Mouse (Mus musculus) hindbrain, embryonic 13.5 days (tissue): ENCODE data around the gene Olfr101. TPM values are rescaled to one million over a fixed set of nuclear protein-coding genes. Genes with fewer than 3 reads are reported as not detected.

Experiments used
- ATAC-seq: fragments of 200-750 bp; cut with Nextera tagmentation; 2 replicates; pipeline ENCODE4 v1.8.0; 2017; ENCODE audit warnings: moderate TSS enrichment; ENCODE audit not compliant: low FRiP score
- H3K27ac ChIP-seq: fragments of 300-500 bp; sonication (generic); 2 replicates; pipeline ENCODE4 v1.5.1; 2015; ENCODE audit warnings: inconsistent platforms, mild to moderate bottlenecking, moderate library complexity
- H3K27me3 ChIP-seq: fragments of 300-500 bp; sonication (generic); 2 replicates; pipeline ENCODE4 v1.6.1; 2015; ENCODE audit warnings: mild to moderate bottlenecking, inconsistent platforms
- H3K36me3 ChIP-seq: fragments of 300-500 bp; sonication (generic); 2 replicates; pipeline ENCODE4 v1.6.1; 2015; ENCODE audit warnings: mild to moderate bottlenecking, inconsistent platforms
- H3K4me1 ChIP-seq: fragments of 300-500 bp; sonication (generic); replicated peaks from 2 replicates; pipeline ENCODE4 v1.6.1; 2015; ENCODE audit warnings: inconsistent platforms
- H3K4me2 ChIP-seq: fragments of 300-500 bp; sonication (generic); 2 replicates; pipeline ENCODE4 v1.6.1; 2015; ENCODE audit warnings: inconsistent platforms, mild to moderate bottlenecking, moderate library complexity
- H3K4me3 ChIP-seq: fragments of 300-500 bp; sonication (generic); 2 replicates; pipeline ENCODE4 v1.5.1; 2015; ENCODE audit warnings: mild to moderate bottlenecking, inconsistent platforms
- H3K9ac ChIP-seq: fragments of 300-500 bp; sonication (generic); 2 replicates; pipeline ENCODE4 v1.6.1; 2015; ENCODE audit warnings: mild to moderate bottlenecking, inconsistent platforms
- H3K9me3 ChIP-seq: fragments of 300-500 bp; sonication (generic); 2 replicates; pipeline ENCODE4 v1.6.1; 2016; ENCODE audit warnings: inconsistent platforms
- WGBS: fragments of 180-500 bp; shearing (Covaris S2); methylation state at CpG from one replicate; pipeline ENCODE4 v1.1.7; 2015; 5-methylcytosine and 5-hydroxymethylcytosine counted together
- polyA plus RNA-seq: library from polyadenylated mRNA; unstranded; fragments of >200 nt; fragmentation: Nextera tagmentation; extraction: Ambion mirVana; gene quantifications from 2 replicates; pipeline ENCODE4 v1.2.1, GENCODE M21; 2015

Gene Olfr101
- polyA plus RNA-seq, result not detected in 2 replicates

DNA sequence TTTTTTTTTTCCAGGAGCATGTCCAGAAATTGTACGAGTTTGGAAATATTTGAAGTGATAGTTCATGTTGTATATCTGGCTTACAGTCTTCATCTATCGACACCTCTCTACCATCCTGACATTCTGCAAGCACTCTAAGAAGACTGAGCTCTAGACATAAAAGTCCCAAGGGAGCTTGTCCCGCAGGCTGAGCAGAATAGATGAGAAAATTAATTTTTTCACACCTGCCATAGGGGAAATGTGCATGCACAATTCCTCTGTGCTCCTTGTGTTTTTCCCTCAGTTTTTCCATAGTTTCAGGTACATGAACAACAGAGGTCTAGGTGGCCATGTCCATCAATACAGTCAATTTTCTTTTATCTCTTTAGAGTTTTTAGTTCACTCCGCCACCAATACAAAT, at the start of gene Olfr101:
Gene Olfr101 (minus strand): TSS at position 101 of the 400 bp plus-strand sequence.
- H3K4me2 ChIP-seq, result no peak within 1 kb of the TSS
- H3K36me3 ChIP-seq, result no peaks in the 10 kb centered on the region
- no peak for ATAC-seq
- no peaks in the 10 kb centered on the region for H3K27me3 ChIP-seq
- H3K9ac ChIP-seq, result no peak within 1 kb of the TSS
- 81% methylated on average over 4 of the region's 4 CpGs for WGBS
- H3K4me1 ChIP-seq, result no peaks in the 10 kb centered on the region
- no peak within 1 kb of the TSS for H3K4me3 ChIP-seq
- H3K27ac ChIP-seq, result no peak within 1 kb of the TSS
- H3K9me3 ChIP-seq, result no peaks in the 10 kb centered on the region

DNA sequence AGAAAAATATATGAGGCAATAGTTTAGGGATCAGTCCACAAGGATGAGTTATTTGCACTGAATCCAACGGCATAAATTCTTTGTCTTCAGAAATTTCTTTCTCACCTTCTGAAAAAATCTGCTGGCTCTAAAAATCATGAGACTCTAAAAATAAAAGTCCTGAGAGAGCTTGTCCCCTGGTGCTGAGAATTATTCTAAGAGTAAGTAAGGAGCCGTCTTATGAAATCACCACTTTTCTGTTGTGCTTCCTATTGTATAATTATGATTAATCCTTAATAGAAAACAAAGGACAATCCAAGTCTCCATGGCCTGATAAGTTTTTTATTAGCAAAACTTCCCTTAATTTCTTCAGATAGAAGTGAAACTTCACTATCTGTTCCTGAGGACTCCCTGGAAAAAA, 35.5 kb upstream of the Olfr101 start, which contains the start of gene Olfr103:
Gene Olfr103 (minus strand): TSS at position 101 of the 400 bp plus-strand sequence.
- no peak within 1 kb of the TSS for H3K27ac ChIP-seq
- 89% methylated on average over 2 of the region's 2 CpGs for WGBS
- ATAC-seq, result no peak
- H3K9ac ChIP-seq, result no peak within 1 kb of the TSS
- H3K4me3 ChIP-seq, result no peak within 1 kb of the TSS
- H3K9me3 ChIP-seq, result no peaks in the 10 kb centered on the region
- no peaks in the 10 kb centered on the region for H3K27me3 ChIP-seq
- no peak within 1 kb of the TSS for H3K4me2 ChIP-seq
- H3K36me3 ChIP-seq, result no peaks in the 10 kb centered on the region
- H3K4me1 ChIP-seq, result no peaks in the 10 kb centered on the region

DNA sequence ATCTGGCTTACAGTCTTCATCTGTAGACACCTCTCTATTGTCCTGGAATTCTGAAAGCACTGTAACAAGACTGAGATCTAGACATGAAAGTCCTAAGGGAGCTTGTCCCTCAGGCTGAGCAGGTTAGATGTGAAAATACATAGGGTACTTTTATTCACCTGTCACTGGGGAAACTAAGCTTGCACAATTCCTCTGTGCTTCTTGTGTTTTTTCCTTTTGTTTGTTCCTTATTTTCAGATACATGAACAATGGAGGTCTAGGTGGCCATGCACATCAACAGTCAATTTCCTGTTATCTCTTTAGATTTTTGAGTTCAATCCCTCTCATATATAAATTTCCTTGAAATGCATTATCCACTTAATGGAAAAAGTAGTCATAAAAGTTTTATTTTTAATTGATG, 12.8 kb upstream of the Olfr101 start, which contains the start of gene Olfr102:
Gene Olfr102 (minus strand): TSS at position 101 of the 400 bp plus-strand sequence.
- Histone ChIP-seq H3K27ac (no peak within 1 kb of the TSS), H3K9ac (no peak within 1 kb of the TSS), H3K36me3 (no peaks in the 10 kb centered on the region), H3K4me1 (no peaks in the 10 kb centered on the region), H3K9me3 (no peaks in the 10 kb centered on the region), H3K27me3 (no peaks in the 10 kb centered on the region), H3K4me2 (no peak within 1 kb of the TSS), H3K4me3 (no peak within 1 kb of the TSS)
- ATAC-seq, result no peak

DNA sequence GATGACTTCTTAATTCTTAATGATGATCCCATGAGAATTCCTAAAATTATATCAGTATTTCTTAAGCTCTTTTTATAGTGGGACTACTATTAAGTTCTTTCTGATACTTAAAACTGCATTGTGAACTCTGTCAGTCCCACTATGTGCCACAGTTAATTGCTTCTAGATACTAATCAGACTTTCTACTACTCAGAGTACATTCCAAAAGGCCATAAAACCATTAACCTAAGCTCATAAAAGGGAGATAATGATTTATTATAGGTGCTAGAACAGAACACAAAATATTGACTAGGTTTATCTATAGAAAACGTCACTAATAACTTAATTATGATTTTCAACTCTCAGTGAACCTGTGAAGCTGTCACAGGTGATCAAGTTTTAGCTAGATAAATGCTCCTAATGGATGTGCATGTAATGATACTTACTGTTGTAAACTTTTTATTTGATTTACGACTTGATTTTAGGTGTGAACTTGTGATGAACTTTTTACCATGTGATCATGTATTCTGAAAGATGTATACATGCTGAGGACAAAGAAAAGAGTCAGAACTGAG, 6.1 kb upstream of the Olfr101 start:
- ATAC-seq, result no peak
- Histone ChIP-seq H3K9me3 (no peaks in the 10 kb centered on the region), H3K9ac (no peak overlapping the region), H3K4me2 (no peak overlapping the region), H3K27ac (no peak overlapping the region), H3K27me3 (no peaks in the 10 kb centered on the region), H3K36me3 (no peaks in the 10 kb centered on the region), H3K4me3 (no peak overlapping the region), H3K4me1 (no peaks in the 10 kb centered on the region)
- 53% methylated on average over 2 of the region's 2 CpGs for WGBS

DNA sequence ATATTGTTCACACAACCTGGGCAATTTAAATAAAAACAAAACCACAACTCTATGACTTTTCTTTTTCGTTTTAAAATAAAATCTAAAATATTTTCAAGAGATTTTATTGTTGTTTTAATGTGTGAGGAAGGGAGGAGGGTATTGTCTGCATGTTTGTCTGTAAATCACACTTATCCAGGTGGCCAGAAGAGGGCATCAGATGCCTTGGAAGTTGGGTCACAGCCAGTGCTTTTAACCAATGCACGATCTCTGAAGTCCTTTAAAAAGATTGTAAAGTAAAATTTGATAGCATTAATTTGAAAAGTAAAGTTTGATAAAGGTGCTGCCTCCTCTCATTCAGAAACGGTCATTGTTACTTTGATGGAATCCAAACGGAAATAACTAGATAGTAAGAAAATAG, 4.4 kb upstream of the Olfr101 start:
- no peaks in the 10 kb centered on the region for H3K9me3 ChIP-seq
- H3K4me3 ChIP-seq, result no peak overlapping the region
- H3K27me3 ChIP-seq, result no peaks in the 10 kb centered on the region
- no peaks in the 10 kb centered on the region for H3K4me1 ChIP-seq
- no peaks in the 10 kb centered on the region for H3K36me3 ChIP-seq
- no peak overlapping the region for H3K4me2 ChIP-seq
- no peak overlapping the region for H3K27ac ChIP-seq
- 50% methylated on average over 4 of the region's 4 CpGs for WGBS
- no peak overlapping the region for H3K9ac ChIP-seq
- ATAC-seq, result no peak

DNA sequence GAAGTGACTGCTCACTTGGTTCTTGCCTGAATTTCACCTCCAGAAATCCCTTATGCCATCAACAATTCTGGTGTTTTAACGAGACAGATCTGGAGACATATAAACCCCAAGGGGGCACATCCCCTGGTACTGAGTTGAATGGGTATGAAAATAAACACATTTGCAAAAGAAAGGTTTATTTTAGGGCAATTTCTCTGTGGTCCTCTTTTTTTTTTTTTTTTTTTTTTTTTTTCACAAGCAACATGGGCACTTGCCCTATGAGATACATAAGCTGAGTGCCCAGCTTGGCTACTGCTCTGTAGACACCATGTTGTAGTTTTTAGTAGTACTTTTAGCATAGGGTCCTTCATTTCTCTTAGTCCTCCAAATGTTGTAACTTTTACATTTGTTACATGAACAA, 20.8 kb downstream of the Olfr101 start, which contains the start of gene Olfr99:
Gene Olfr99 (minus strand): TSS at position 101 of the 400 bp plus-strand sequence.
- H3K27ac ChIP-seq, result no peak within 1 kb of the TSS
- H3K27me3 ChIP-seq, result no peaks in the 10 kb centered on the region
- no peak within 1 kb of the TSS for H3K4me3 ChIP-seq
- no peaks in the 10 kb centered on the region for H3K36me3 ChIP-seq
- no peaks in the 10 kb centered on the region for H3K9me3 ChIP-seq
- H3K4me2 ChIP-seq, result no peak within 1 kb of the TSS
- H3K4me1 ChIP-seq, result no peaks in the 10 kb centered on the region
- 84% methylated on average over 1 of the region's 1 CpGs for WGBS
- H3K9ac ChIP-seq, result no peak within 1 kb of the TSS
- no peak for ATAC-seq

DNA sequence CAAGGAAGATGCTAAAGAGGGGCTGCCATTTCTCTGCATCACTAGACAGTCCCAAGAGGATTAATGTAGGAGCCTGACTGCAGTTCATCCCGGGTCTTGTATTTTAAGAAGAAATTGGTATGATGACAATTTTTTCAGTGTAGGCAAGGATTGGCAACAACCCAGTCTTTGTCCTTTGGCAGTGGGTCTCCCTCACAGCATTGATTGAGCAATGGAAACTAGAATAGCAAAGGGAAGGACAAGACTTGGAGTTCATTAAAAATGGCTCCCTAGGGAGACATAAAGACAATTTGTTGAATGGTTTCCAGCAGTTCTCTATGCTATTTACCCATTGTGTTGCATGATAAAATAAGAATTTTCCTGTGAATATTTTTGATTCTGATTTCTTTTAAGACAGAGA, 23.8 kb downstream of the Olfr101 start:
- no peaks in the 10 kb centered on the region for H3K36me3 ChIP-seq
- ATAC-seq, result no peak
- no peak overlapping the region for H3K4me2 ChIP-seq
- no peaks in the 10 kb centered on the region for H3K27me3 ChIP-seq
- no peak overlapping the region for H3K9ac ChIP-seq
- H3K9me3 ChIP-seq, result no peaks in the 10 kb centered on the region
- H3K27ac ChIP-seq, result no peak overlapping the region
- no peaks in the 10 kb centered on the region for H3K4me1 ChIP-seq
- 81% methylated on average over 1 of the region's 1 CpGs for WGBS
- H3K4me3 ChIP-seq, result no peak overlapping the region

DNA sequence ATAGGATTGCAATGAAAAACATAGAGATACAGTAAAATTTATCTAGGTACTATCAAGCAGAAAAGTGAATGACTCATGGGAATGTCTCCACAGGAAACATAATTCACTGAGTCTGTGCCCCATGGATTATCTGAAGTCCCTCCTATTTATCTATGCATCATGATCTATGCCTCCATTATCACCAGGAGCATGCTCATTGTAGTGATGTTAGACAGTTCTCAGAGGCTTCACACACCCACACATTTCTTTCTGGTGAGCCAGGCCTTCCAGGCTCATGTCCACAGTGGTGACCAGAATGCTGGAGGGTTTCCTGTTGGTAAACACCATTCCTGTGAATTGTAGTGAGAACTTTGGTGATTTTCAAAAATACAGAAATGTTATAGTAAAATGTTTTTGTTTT, 27.5 kb downstream of the Olfr101 start:
- Histone ChIP-seq H3K4me1 (no peaks in the 10 kb centered on the region), H3K27ac (no peak overlapping the region), H3K9ac (no peak overlapping the region), H3K4me2 (no peak overlapping the region), H3K4me3 (no peak overlapping the region), H3K36me3 (no peaks in the 10 kb centered on the region), H3K9me3 (no peaks in the 10 kb centered on the region), H3K27me3 (no peaks in the 10 kb centered on the region)
- no peak for ATAC-seq

DNA sequence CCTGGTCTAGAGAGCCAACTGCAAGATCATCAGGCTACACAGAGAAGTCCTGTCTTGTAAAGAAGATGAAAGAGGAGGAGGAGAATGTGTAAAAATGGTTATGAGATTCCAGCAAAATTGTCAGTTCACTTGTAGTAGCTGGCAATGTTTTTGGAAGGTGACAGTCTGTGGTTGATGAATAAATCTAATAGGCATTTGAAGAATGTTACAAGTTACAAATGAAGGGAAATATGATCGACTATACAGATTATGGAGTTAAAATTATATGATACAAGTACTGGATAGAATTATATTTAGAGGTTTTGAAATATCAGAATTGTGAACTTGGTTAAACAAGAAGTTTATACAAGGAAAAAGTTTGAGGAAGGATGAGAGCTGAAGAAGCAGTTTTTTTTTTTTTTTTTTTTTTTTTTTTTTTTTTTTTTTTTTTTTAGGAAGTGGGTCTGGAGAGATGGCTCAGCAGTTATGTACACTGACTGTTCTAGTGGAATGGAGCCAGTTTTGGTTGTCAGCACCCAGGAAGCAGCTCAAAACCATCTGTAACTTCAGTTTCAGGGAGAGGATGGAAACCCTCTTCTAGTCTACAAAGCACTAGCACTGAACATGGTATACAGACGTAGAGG, 28.4 kb downstream of the Olfr101 start:
- H3K9ac ChIP-seq, result no peak overlapping the region

DNA sequence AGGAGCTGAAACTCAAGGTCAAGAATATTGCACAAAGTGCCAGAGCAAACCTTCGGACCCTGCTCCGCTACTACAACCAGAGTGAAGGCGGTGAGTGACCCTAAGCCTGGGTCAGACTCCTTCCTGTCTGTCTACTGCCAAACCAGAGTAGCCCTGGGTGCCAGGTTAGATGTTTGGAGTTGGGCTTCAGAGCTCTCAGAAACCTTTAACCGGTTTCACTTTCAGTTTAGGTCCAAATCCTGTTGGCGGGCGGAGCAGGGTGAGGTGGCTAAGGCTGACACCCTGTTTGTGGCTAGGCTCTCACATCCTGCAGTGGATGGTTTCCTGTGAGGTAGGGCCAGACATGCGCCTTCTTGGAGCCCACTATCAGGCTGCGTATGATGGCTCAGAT, 33.4 kb downstream of the Olfr101 start:
- H3K9me3 ChIP-seq, result no peaks in the 10 kb centered on the region

More for the DNA sequence above, 28.4 kb downstream of the Olfr101 start:
- Histone ChIP-seq H3K4me2 (no peak overlapping the region), H3K27ac (no peak overlapping the region), H3K4me1 (no peaks in the 10 kb centered on the region), H3K4me3 (no peak overlapping the region), H3K27me3 (0 out of 2 replicates have a peak, but pooled peaks cover 6% of the 10 kb centered on the region), H3K9me3 (no peaks in the 10 kb centered on the region), H3K36me3 (no peaks in the 10 kb centered on the region)
- ATAC-seq, result no peak
- 85% methylated on average over 2 of the region's 2 CpGs for WGBS

DNA sequence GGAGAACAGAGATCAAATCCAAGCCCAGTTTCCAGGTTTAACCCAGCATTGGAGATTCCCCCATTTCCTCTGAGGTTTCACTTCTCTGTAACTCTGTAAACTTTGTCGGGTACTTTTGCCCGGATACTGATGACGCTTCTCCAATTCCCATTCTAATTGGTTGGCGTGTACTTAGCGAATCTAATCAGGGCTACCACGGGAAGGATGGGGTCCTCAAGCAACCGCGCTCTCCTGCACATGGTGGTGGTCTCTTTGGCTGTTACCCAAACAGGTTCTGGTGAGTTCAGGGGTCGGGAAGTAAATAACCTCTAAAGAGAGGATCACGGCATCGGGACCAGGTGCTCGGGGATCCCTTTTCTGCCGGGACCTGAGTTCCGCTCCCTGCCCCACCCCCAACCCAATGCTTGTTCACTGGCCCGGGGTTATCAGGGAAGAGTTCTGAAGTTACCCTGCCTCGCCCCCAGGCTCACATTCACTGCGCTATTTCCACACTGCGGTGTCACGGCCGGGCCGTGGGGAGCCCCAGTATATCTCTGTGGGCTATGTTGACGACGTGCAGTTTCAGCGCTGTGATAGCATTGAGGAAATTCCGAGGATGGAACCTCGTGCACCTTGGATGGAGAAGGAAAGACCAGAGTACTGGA, 33.9 kb downstream of the Olfr101 start, which contains the start of gene H2-M3:
Gene H2-M3 (plus strand): TSS at position 163 of the 644 bp plus-strand sequence.
- 6% methylated on average over 26 of the region's 26 CpGs for WGBS
- Histone ChIP-seq H3K4me2 (peak within 1 kb of the TSS; percentile 92), H3K9ac (peak within 1 kb of the TSS; percentile 60), H3K4me3 (peak within 1 kb of the TSS; percentile 50), H3K27ac (no peak within 1 kb of the TSS), H3K4me1 (peaks cover 4% of the 10 kb centered on the region; the same call in 1 of the 2 replicates), H3K27me3 (0 out of 2 replicates have a peak, but pooled peaks cover 8% of the 10 kb centered on the region), H3K9me3 (no peaks in the 10 kb centered on the region), H3K36me3 (no peaks in the 10 kb centered on the region)
- peak; percentile 98 for ATAC-seq

More for the DNA sequence above, 33.4 kb downstream of the Olfr101 start:
- Histone ChIP-seq H3K27me3 (0 out of 2 replicates have a peak, but pooled peaks cover 8% of the 10 kb centered on the region), H3K27ac (no peak overlapping the region), H3K4me1 (peaks cover 4% of the 10 kb centered on the region; the same call in 1 of the 2 replicates), H3K4me3 (peak overlapping the region; percentile 50), H3K4me2 (peak overlapping the region; percentile 92), H3K36me3 (no peaks in the 10 kb centered on the region), H3K9ac (peak overlapping the region; percentile 60)
- WGBS, result 68% methylated on average over 8 of the region's 8 CpGs
- ATAC-seq, result peak; percentile 23

DNA sequence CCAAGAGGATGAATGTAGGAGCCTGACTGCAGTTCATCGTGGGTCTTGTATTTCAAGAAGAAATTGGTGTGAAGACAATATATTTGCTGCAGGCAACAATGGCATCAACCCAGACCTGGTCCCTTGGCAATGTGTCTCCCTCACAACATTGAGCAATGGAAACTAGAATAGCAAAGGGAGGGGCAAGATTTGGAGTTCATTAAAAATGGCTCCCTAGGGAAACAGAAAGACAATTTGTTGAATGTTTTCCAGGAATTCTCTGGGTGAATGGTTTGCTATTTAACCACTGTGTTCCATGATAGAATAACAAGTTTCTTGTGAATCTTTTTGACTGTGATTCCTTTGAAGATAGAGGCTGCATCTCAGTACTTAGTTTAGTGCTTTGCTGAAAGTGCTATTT, 40.5 kb downstream of the Olfr101 start, which contains the start of gene Olfr98:
Gene Olfr98 (minus strand): TSS at position 124 of the 400 bp plus-strand sequence.
- Histone ChIP-seq H3K27me3 (no peaks in the 10 kb centered on the region), H3K4me1 (no peaks in the 10 kb centered on the region), H3K36me3 (no peaks in the 10 kb centered on the region), H3K27ac (no peak within 1 kb of the TSS), H3K9me3 (no peaks in the 10 kb centered on the region), H3K4me3 (no peak within 1 kb of the TSS), H3K4me2 (no peak within 1 kb of the TSS), H3K9ac (no peak within 1 kb of the TSS)
- no peak for ATAC-seq
- 83% methylated on average over 1 of the region's 1 CpGs for WGBS
